ENCODE assay signal across 11 mouse cellular contexts in genomic region chr1:136627591-136627990, GRCm38 (mm10). TPM values are rescaled to one million over a fixed set of nuclear protein-coding genes. Genes with fewer than 3 reads are reported as not detected.
DNase-seq lines count a peak whose midpoint lies in the region; ATAC-seq and TF ChIP-seq lines count a peak whose summit lies in the region.
"Had no signal": no experiment of that assay in that cellular context is flagged by ENCODE, and none has a peak within 500 bp of the region (broad histone marks: within the 10 kb centered on the region; RNA-seq: fewer than 3 reads in every experiment).

No protein-coding gene starts in this region.

- H3K27ac ChIP-seq in heart, embryonic 12.5 days (ENCODE audit: poor library complexity, severe bottlenecking), result no peak overlapping the region
- no peak overlapping the region for H3K27ac ChIP-seq in ES-Bruce4 (ENCODE audit: insufficient read depth, low read length)
- H3K27ac ChIP-seq in hindbrain, embryonic 14.5 days, result no peak overlapping the region
- no peak overlapping the region for H3K27ac ChIP-seq in midbrain, embryonic 11.5 days (ENCODE audit: low read depth, low read length)
- H3K27ac ChIP-seq: embryonic facial prominence, embryonic 15.5 days had no signal

- H3K27me3 ChIP-seq in heart, embryonic 12.5 days (replicated peaks), result no peaks in the 10 kb centered on the region
- no peaks in the 10 kb centered on the region for H3K27me3 ChIP-seq in ES-Bruce4 (ENCODE audit: control insufficient read depth, insufficient read depth, low read length, poor library complexity, severe bottlenecking)
- H3K27me3 ChIP-seq in hindbrain, embryonic 14.5 days (ENCODE audit: control insufficient read depth, insufficient read depth, low read length), result no peaks in the 10 kb centered on the region
- no peaks in the 10 kb centered on the region for H3K27me3 ChIP-seq in midbrain, embryonic 11.5 days (ENCODE audit: control insufficient read depth, insufficient read depth, low read length)
- H3K27me3 ChIP-seq: embryonic facial prominence, embryonic 15.5 days had no signal

- H3K9ac ChIP-seq in heart, embryonic 12.5 days, result no peak overlapping the region
- H3K9ac ChIP-seq in ES-Bruce4 (ENCODE audit: low read depth, poor library complexity, severe bottlenecking), result peak overlapping the region; percentile 57; the same call in 1 of the 2 replicates
- H3K9ac ChIP-seq in hindbrain, embryonic 14.5 days, result no peak overlapping the region
- H3K9ac ChIP-seq in midbrain, embryonic 11.5 days (ENCODE audit: low read length), result no peak overlapping the region
- H3K9ac ChIP-seq: embryonic facial prominence, embryonic 15.5 days had no signal

- WGBS in heart, embryonic 12.5 days, result 81% methylated on average over 5 of the region's 5 CpGs
- WGBS in hindbrain, embryonic 14.5 days, result 89% methylated on average over 5 of the region's 5 CpGs
- 84% methylated on average over 5 of the region's 5 CpGs for WGBS in midbrain, embryonic 11.5 days

- H3K4me1 ChIP-seq in heart, embryonic 12.5 days (replicated peaks), result peaks cover 26% of the 10 kb centered on the region
- no peaks in the 10 kb centered on the region for H3K4me1 ChIP-seq in ES-Bruce4 (ENCODE audit: control insufficient read depth, insufficient read depth, low read length)
- peaks cover 37% of the 10 kb centered on the region for H3K4me1 ChIP-seq in hindbrain, embryonic 14.5 days (replicated peaks; ENCODE audit: control insufficient read depth, insufficient read depth, low read length)
- H3K4me1 ChIP-seq in midbrain, embryonic 11.5 days (ENCODE audit: control insufficient read depth, insufficient read depth, low read length), result peaks cover 23% of the 10 kb centered on the region

- TF ChIP-seq CTCF in ES-Bruce4 (IDR thresholded peaks at IDR 0.05; ENCODE audit: low read depth, low read length), result no peak

- no peak for TF ChIP-seq POLR2A in ES-Bruce4 (IDR thresholded peaks at IDR 0.05; ENCODE audit: insufficient read depth, low read length)

- H3K9me3 ChIP-seq in heart, embryonic 12.5 days (replicated peaks), result no peaks in the 10 kb centered on the region
- no peaks in the 10 kb centered on the region for H3K9me3 ChIP-seq in ES-Bruce4 (replicated peaks; ENCODE audit: control insufficient read depth, insufficient read depth, low read length, poor library complexity, severe bottlenecking)
- no peaks in the 10 kb centered on the region for H3K9me3 ChIP-seq in hindbrain, embryonic 14.5 days (ENCODE audit: control insufficient read depth, low read length)
- H3K9me3 ChIP-seq in midbrain, embryonic 11.5 days (ENCODE audit: control insufficient read depth, low read length), result no peaks in the 10 kb centered on the region
- H3K9me3 ChIP-seq: embryonic facial prominence, embryonic 15.5 days had no signal

- peak overlapping the region; percentile 31 for H3K4me2 ChIP-seq in heart, embryonic 12.5 days
- peak overlapping the region; percentile 85 for H3K4me2 ChIP-seq in hindbrain, embryonic 14.5 days (replicated peaks)
- peak overlapping the region; percentile 1; the same call in 1 of the 2 replicates for H3K4me2 ChIP-seq in midbrain, embryonic 11.5 days
- H3K4me2 ChIP-seq: embryonic facial prominence, embryonic 15.5 days had no signal

- H3K36me3 ChIP-seq in heart, embryonic 12.5 days, result peaks cover 20% of the 10 kb centered on the region
- peaks cover 40% of the 10 kb centered on the region for H3K36me3 ChIP-seq in ES-Bruce4 (ENCODE audit: control insufficient read depth, insufficient read depth, low read length, poor library complexity, severe bottlenecking)
- H3K36me3 ChIP-seq in hindbrain, embryonic 14.5 days (replicated peaks; ENCODE audit: control insufficient read depth, insufficient read depth), result peaks cover 31% of the 10 kb centered on the region
- H3K36me3 ChIP-seq in midbrain, embryonic 11.5 days (ENCODE audit: control insufficient read depth, insufficient read depth, low read length), result peaks cover 9% of the 10 kb centered on the region; the same call in 1 of the 2 replicates

- DNase-seq in heart, postnatal 4 days, result no peak
- DNase-seq in hindbrain, embryonic 14.5 days (ENCODE audit: low spot score), result no peak
- no peak for DNase-seq in midbrain, embryonic 11.5 days (ENCODE audit: low spot score, missing footprints)
- DNase-seq in ovary, postnatal 10 days (ENCODE audit: low spot score), result no peak
- no peak for DNase-seq in right cerebral cortex, adult 2 months (ENCODE audit: low spot score in 2 of 2)
- no peak for DNase-seq in left cerebral cortex, adult 9 months (ENCODE audit: low spot score in 2 of 2)
- DNase-seq: kidney, adult 11 months had no signal

- no peak for ATAC-seq in heart, embryonic 12.5 days (ENCODE audit: insufficient number of reproducible peaks, low FRiP score)
- no peak for ATAC-seq in hindbrain, embryonic 14.5 days (ENCODE audit: low FRiP score)
- ATAC-seq in midbrain, embryonic 11.5 days (ENCODE audit: low FRiP score), result no peak
- ATAC-seq: activated CD4-positive, CD25-positive, alpha-beta regulatory T cell, adult 4 months had no signal

- H3K4me3 ChIP-seq in heart, embryonic 12.5 days, result no peak overlapping the region
- no peak overlapping the region for H3K4me3 ChIP-seq in ES-Bruce4 (ENCODE audit: low read depth, low read length)
- H3K4me3 ChIP-seq in hindbrain, embryonic 14.5 days (replicated peaks; ENCODE audit: low read length), result peak overlapping the region; percentile 9; the same call in 1 of the 2 replicates
- H3K4me3 ChIP-seq in midbrain, embryonic 11.5 days (ENCODE audit: low read depth, low read length), result no peak overlapping the region
- H3K4me3 ChIP-seq: embryonic facial prominence, embryonic 15.5 days had no signal

- no peak for TF ChIP-seq EP300 in ES-Bruce4 (IDR thresholded peaks at IDR 0.05; ENCODE audit: insufficient read depth, low read depth, low read length)

RNA-seq across cellular contexts. Expression of gene Zfp281, which starts 2.9 kb away (rescaled TPM):
- polyA plus RNA-seq in heart, embryonic 12.5 days (2016; fragmentation: Nextera tagmentation; extraction: Ambion mirVana), result 18.2 and 19.2 TPM in 2 replicates
- 10 to 100 TPM; 14.2 TPM for total RNA-seq in heart, postnatal 4 days (2021)
- 94.4 and 98.1 TPM in 2 replicates for polyA plus RNA-seq in ES-Bruce4 (2011; ENCODE audit: insufficient read depth, insufficient read length, low read depth, missing spikeins)
- polyA plus RNA-seq in hindbrain, embryonic 14.5 days (2014; fragmentation: Nextera tagmentation; extraction: Ambion mirVana), result 23.4 and 24.6 TPM in 2 replicates
- 40.5 and 42.1 TPM in 2 replicates for polyA plus RNA-seq in midbrain, embryonic 11.5 days (2014; fragmentation: Nextera tagmentation; extraction: Ambion mirVana)

Comparison
In these comparisons a context has a peak if more than half of its experiments do, and no peak if none do; other contexts are left out.
1. H3K4me2 ChIP-seq: peak in every context shown above with its lines; median percentile 85 in hindbrain, embryonic 14.5 days; 31 in heart, embryonic 12.5 days; 1 in midbrain, embryonic 11.5 days.